Mouse (Mus musculus) G1E (cell line): ENCODE measurements around the gene Sap25. TPM values are rescaled to one million over a fixed set of nuclear protein-coding genes. Genes with fewer than 3 reads are reported as not detected.
A peak's percentile ranks its signal among the peaks of the same experiment; 100 is the strongest.

ENCODE experiments used
- ATAC-seq: 2 replicates; pipeline ENCODE4 v1.8.0; 2016; ENCODE audit warnings: mild to moderate bottlenecking; ENCODE audit not compliant: insufficient number of reproducible peaks, poor library complexity, low FRiP score, severe bottlenecking; ENCODE audit errors: extremely low read depth
- DNase-seq: peaks from one replicate; pipeline ENCODE4 v3.0.0; 2012; ENCODE audit warnings: low spot score
- H3K27me3 ChIP-seq: 2 replicates; pipeline ENCODE4 v1.6.1; 2012; ENCODE audit warnings: mild to moderate bottlenecking, low read length, inconsistent platforms; ENCODE audit not compliant: insufficient read depth
- H3K36me3 ChIP-seq: replicated peaks from 2 replicates; pipeline ENCODE3; 2012; ENCODE audit warnings: mild to moderate bottlenecking, inconsistent platforms
- H3K4me1 ChIP-seq: 2 replicates; pipeline ENCODE4 v1.6.1; 2012; ENCODE audit warnings: low read depth, low read length, inconsistent platforms, mixed read lengths; ENCODE audit not compliant: insufficient read depth
- H3K4me3 ChIP-seq: 2 replicates; pipeline ENCODE4 v1.5.1; 2012; ENCODE audit warnings: low read depth, mild to moderate bottlenecking, inconsistent platforms, low read length, moderate library complexity, mixed read lengths
- H3K9me3 ChIP-seq: replicated peaks from 2 replicates; pipeline ENCODE4 v1.6.1; 2012; ENCODE audit warnings: inconsistent platforms
- CTCF ChIP-seq: IDR thresholded peaks from 2 replicates; pipeline ENCODE4 v1.5.1; 2012; ENCODE audit warnings: low read depth, low read length, inconsistent platforms, mixed read lengths
- GATA1 ChIP-seq: IDR thresholded peaks from 2 replicates; pipeline ENCODE4 v1.6.1; 2012; ENCODE audit warnings: borderline replicate concordance, low read length, inconsistent platforms, mixed read lengths
- GATA2 ChIP-seq: IDR thresholded peaks from 2 replicates; pipeline ENCODE4 v1.6.1; 2012; ENCODE audit warnings: low read depth, low read length, inconsistent platforms, borderline replicate concordance
- POLR2AphosphoS5 ChIP-seq: IDR thresholded peaks from 2 replicates; pipeline ENCODE4 v1.6.1; 2012; ENCODE audit warnings: low read depth, low read length, inconsistent platforms; ENCODE audit not compliant: insufficient replicate concordance
- TAL1 ChIP-seq: conservative IDR thresholded peaks from 2 replicates; pipeline ENCODE4 v1.6.1; 2012; ENCODE audit warnings: low read depth, low read length, inconsistent platforms, mixed read lengths
- polyA plus RNA-seq: library from polyadenylated mRNA; stranded (reverse); fragments of >175 nt; gene quantifications from 2 replicates; pipeline ENCODE4 v1.2.3, GENCODE M21; 2012
- total RNA-seq, 2 experiments: library from RNA; stranded (forward) in 1 of 2; stranded (reverse) in 1 of 2; fragments of 200-1000 nt in 1 of 2; fragments of >200 nt in 1 of 2; fragmentation: Nextera tagmentation in 1 of 2; gene quantifications; 2 replicates each; pipeline ENCODE4 v1.2.3; 2014 to 2017

The Sap25 gene
- total and polyA plus RNA-seq, 3 experiments = 7.9 to 58.3 (median 39.2) TPM

- TF ChIP-seq TAL1 (no peak), GATA1 (no peak), GATA2 (no peak), POLR2AphosphoS5 (no peak), CTCF (no peak)
- no peak for ATAC-seq
- no peak for DNase-seq
- Histone ChIP-seq H3K9me3 (no peaks in the 10 kb centered on the region), H3K36me3 (peaks cover 18% of the 10 kb centered on the region), H3K4me3 (peak overlapping the region; percentile 37; the same call in 1 of the 2 replicates), H3K27me3 (no peaks in the 10 kb centered on the region), H3K4me1 (peaks cover 67% of the 10 kb centered on the region)
Measured at GRCm38 (mm10) chr5:137685653-137686052, 44.5 kb downstream of the Sap25 start.

- ATAC-seq (peak; percentile 64), DNase-seq (peak; percentile 72)
- Histone ChIP-seq H3K36me3 (peaks cover 12% of the 10 kb centered on the region), H3K4me1 (peaks cover 64% of the 10 kb centered on the region), H3K9me3 (no peaks in the 10 kb centered on the region), H3K27me3 (no peaks in the 10 kb centered on the region), H3K4me3 (peak overlapping the region; percentile 14; the same call in 1 of the 2 replicates)
- TF ChIP-seq TAL1 (peak; percentile 75), CTCF (no peak)
Measured at GRCm38 (mm10) chr5:137686127-137686790, 45.1 kb downstream of the Sap25 start.

GRCm38 (mm10) chr5:137689974-137690373 is 48.8 kb downstream of the Sap25 start:
- no peak overlapping the region for H3K4me3 ChIP-seq
- no peaks in the 10 kb centered on the region for H3K27me3 ChIP-seq
- ATAC-seq (no peak), DNase-seq (no peak)
- no peaks in the 10 kb centered on the region for H3K36me3 ChIP-seq
- H3K9me3 ChIP-seq = no peaks in the 10 kb centered on the region
- TF ChIP-seq POLR2AphosphoS5 (no peak), GATA2 (no peak), TAL1 (no peak), CTCF (no peak), GATA1 (no peak)
- H3K4me1 ChIP-seq = peaks cover 45% of the 10 kb centered on the region

- Histone ChIP-seq H3K36me3 (no peaks in the 10 kb centered on the region), H3K4me1 (peaks cover 39% of the 10 kb centered on the region), H3K9me3 (no peaks in the 10 kb centered on the region), H3K27me3 (no peaks in the 10 kb centered on the region), H3K4me3 (no peak overlapping the region)
- ATAC-seq = no peak
- no peak for DNase-seq
- TF ChIP-seq GATA1 (no peak), CTCF (no peak), POLR2AphosphoS5 (no peak), TAL1 (no peak), GATA2 (no peak)
Measured at GRCm38 (mm10) chr5:137690531-137690930, 49.4 kb downstream of the Sap25 start.

- Histone ChIP-seq H3K4me3 (no peak overlapping the region), H3K4me1 (peaks cover 31% of the 10 kb centered on the region), H3K9me3 (no peaks in the 10 kb centered on the region), H3K36me3 (no peaks in the 10 kb centered on the region), H3K27me3 (no peaks in the 10 kb centered on the region)
- DNase-seq = no peak
- TF ChIP-seq TAL1 (no peak), GATA2 (no peak), GATA1 (no peak), CTCF (no peak), POLR2AphosphoS5 (no peak)
- no peak for ATAC-seq
Measured at GRCm38 (mm10) chr5:137691881-137692280, 50.7 kb downstream of the Sap25 start.

Other genes with a start within 250 kb of the Sap25 start
Only the 20 nearest of the 22 such genes appear.
- gene Zan, start 164.3 kb upstream of the Sap25 start, total RNA-seq (2014; fragmentation: Nextera tagmentation) = not detected in 2 replicates
- gene Zan, start 164.3 kb upstream of the Sap25 start, total RNA-seq (2017) = 0.12 and 0.22 TPM in 2 replicates
- 0.02 TPM in 1 of 2 replicates, not detected in the other for gene Zan, start 164.3 kb upstream of the Sap25 start, polyA plus RNA-seq
- gene Pop7, start 138.8 kb upstream of the Sap25 start, total RNA-seq (2014; fragmentation: Nextera tagmentation) = 9.0 and 14.1 TPM in 2 replicates
- 29.3 and 33.2 TPM in 2 replicates for gene Pop7, start 138.8 kb upstream of the Sap25 start, total RNA-seq (2017)
- 39.8 and 55.7 TPM in 2 replicates for gene Pop7, start 138.8 kb upstream of the Sap25 start, polyA plus RNA-seq
- gene Gigyf1, start 122.8 kb upstream of the Sap25 start, total RNA-seq (2014; fragmentation: Nextera tagmentation) = 23.2 and 30.3 TPM in 2 replicates
- gene Gigyf1, start 122.8 kb upstream of the Sap25 start, total RNA-seq (2017) = 6.8 and 7.0 TPM in 2 replicates
- gene Gigyf1, start 122.8 kb upstream of the Sap25 start, polyA plus RNA-seq = 49.0 and 50.4 TPM in 2 replicates
- not detected in 2 replicates for gene Epo, start 108.1 kb upstream of the Sap25 start, total RNA-seq (2014; fragmentation: Nextera tagmentation)
- not detected in 2 replicates for gene Epo, start 108.1 kb upstream of the Sap25 start, total RNA-seq (2017)
- gene Epo, start 108.1 kb upstream of the Sap25 start, polyA plus RNA-seq = not detected in 2 replicates
- 229 and 302 TPM in 2 replicates for gene Gnb2, start 107.8 kb upstream of the Sap25 start, total RNA-seq (2014; fragmentation: Nextera tagmentation)
- 255 and 347 TPM in 2 replicates for gene Gnb2, start 107.8 kb upstream of the Sap25 start, total RNA-seq (2017)
- 501 and 571 TPM in 2 replicates for gene Gnb2, start 107.8 kb upstream of the Sap25 start, polyA plus RNA-seq
- not detected in 2 replicates for gene Actl6b, start 87.8 kb upstream of the Sap25 start, total RNA-seq (2014; fragmentation: Nextera tagmentation)
- 0.11 TPM in 1 of 2 replicates, not detected in the other for gene Actl6b, start 87.8 kb upstream of the Sap25 start, total RNA-seq (2017)
- gene Actl6b, start 87.8 kb upstream of the Sap25 start, polyA plus RNA-seq = not detected in 2 replicates
- 193 and 194 TPM in 2 replicates for gene Tfr2, start 71.5 kb upstream of the Sap25 start, total RNA-seq (2014; fragmentation: Nextera tagmentation)
- gene Tfr2, start 71.5 kb upstream of the Sap25 start, total RNA-seq (2017) = 52.6 and 67.3 TPM in 2 replicates
- gene Tfr2, start 71.5 kb upstream of the Sap25 start, polyA plus RNA-seq = 87.3 and 117 TPM in 2 replicates
- 58.9 and 61.2 TPM in 2 replicates for gene Mospd3, start 40.3 kb upstream of the Sap25 start, total RNA-seq (2014; fragmentation: Nextera tagmentation)
- 3.8 and 5.4 TPM in 2 replicates for gene Mospd3, start 40.3 kb upstream of the Sap25 start, total RNA-seq (2017)
- 316 and 504 TPM in 2 replicates for gene Mospd3, start 40.3 kb upstream of the Sap25 start, polyA plus RNA-seq
- gene Pcolce, start 27.6 kb upstream of the Sap25 start, total RNA-seq (2014; fragmentation: Nextera tagmentation) = not detected in 2 replicates
- gene Pcolce, start 27.6 kb upstream of the Sap25 start, total RNA-seq (2017) = 0.16 and 0.23 TPM in 2 replicates
- 0.08 and 0.17 TPM in 2 replicates for gene Pcolce, start 27.6 kb upstream of the Sap25 start, polyA plus RNA-seq
- gene Fbxo24, start 12.3 kb upstream of the Sap25 start, total RNA-seq (2014; fragmentation: Nextera tagmentation) = not detected in 2 replicates
- 0.06 and 0.11 TPM in 2 replicates for gene Fbxo24, start 12.3 kb upstream of the Sap25 start, total RNA-seq (2017)
- gene Fbxo24, start 12.3 kb upstream of the Sap25 start, polyA plus RNA-seq = 0.05 and 0.06 TPM in 2 replicates
- gene Lrch4, start 12.2 kb upstream of the Sap25 start, total RNA-seq (2014; fragmentation: Nextera tagmentation) = 92.8 and 98.9 TPM in 2 replicates
- gene Lrch4, start 12.2 kb upstream of the Sap25 start, total RNA-seq (2017) = 20.6 and 23.3 TPM in 2 replicates
- 192 and 269 TPM in 2 replicates for gene Lrch4, start 12.2 kb upstream of the Sap25 start, polyA plus RNA-seq
- 27.2 and 44.5 TPM in 2 replicates for gene Gm20605, start 12.2 kb upstream of the Sap25 start, total RNA-seq (2014; fragmentation: Nextera tagmentation)
- gene Gm20605, start 12.2 kb upstream of the Sap25 start, total RNA-seq (2017) = 9.5 and 11.4 TPM in 2 replicates
- gene Gm20605, start 12.2 kb upstream of the Sap25 start, polyA plus RNA-seq = 11.0 and 14.5 TPM in 2 replicates
- gene Irs3, start 4.4 kb downstream of the Sap25 start, total RNA-seq (2014; fragmentation: Nextera tagmentation) = not detected in 2 replicates
- gene Irs3, start 4.4 kb downstream of the Sap25 start, total RNA-seq (2017) = 0.11 and 0.12 TPM in 2 replicates
- gene Irs3, start 4.4 kb downstream of the Sap25 start, polyA plus RNA-seq = not detected in 2 replicates
- 20.2 and 47.1 TPM in 2 replicates for gene Agfg2, start 43.4 kb downstream of the Sap25 start, total RNA-seq (2014; fragmentation: Nextera tagmentation)
- gene Agfg2, start 43.4 kb downstream of the Sap25 start, total RNA-seq (2017) = 25.0 and 26.1 TPM in 2 replicates
- 102 and 115 TPM in 2 replicates for gene Agfg2, start 43.4 kb downstream of the Sap25 start, polyA plus RNA-seq
- gene Nyap1, start 100.3 kb downstream of the Sap25 start, total RNA-seq (2014; fragmentation: Nextera tagmentation) = 0.90 and 1.0 TPM in 2 replicates
- gene Nyap1, start 100.3 kb downstream of the Sap25 start, total RNA-seq (2017) = 0.38 and 0.70 TPM in 2 replicates
- gene Nyap1, start 100.3 kb downstream of the Sap25 start, polyA plus RNA-seq = 2.8 and 3.0 TPM in 2 replicates
- gene Tsc22d4, start 104.4 kb downstream of the Sap25 start, total RNA-seq (2014; fragmentation: Nextera tagmentation) = 90.8 and 114 TPM in 2 replicates
- gene Tsc22d4, start 104.4 kb downstream of the Sap25 start, total RNA-seq (2017) = 74.5 and 93.5 TPM in 2 replicates
- gene Tsc22d4, start 104.4 kb downstream of the Sap25 start, polyA plus RNA-seq = 404 and 491 TPM in 2 replicates
- 202 and 204 TPM in 2 replicates for gene Ppp1r35, start 137.5 kb downstream of the Sap25 start, total RNA-seq (2014; fragmentation: Nextera tagmentation)
- gene Ppp1r35, start 137.5 kb downstream of the Sap25 start, total RNA-seq (2017) = 28.2 and 35.6 TPM in 2 replicates
- gene Ppp1r35, start 137.5 kb downstream of the Sap25 start, polyA plus RNA-seq = 121 and 153 TPM in 2 replicates
- 51.3 and 53.9 TPM in 2 replicates for gene Mepce, start 146.3 kb downstream of the Sap25 start, total RNA-seq (2014; fragmentation: Nextera tagmentation)
- 22.3 and 27.8 TPM in 2 replicates for gene Mepce, start 146.3 kb downstream of the Sap25 start, total RNA-seq (2017)
- gene Mepce, start 146.3 kb downstream of the Sap25 start, polyA plus RNA-seq = 173 and 216 TPM in 2 replicates
- gene Zcwpw1, start 146.5 kb downstream of the Sap25 start, total RNA-seq (2014; fragmentation: Nextera tagmentation) = 8.4 and 9.9 TPM in 2 replicates
- gene Zcwpw1, start 146.5 kb downstream of the Sap25 start, total RNA-seq (2017) = 10.5 and 12.9 TPM in 2 replicates
- gene Zcwpw1, start 146.5 kb downstream of the Sap25 start, polyA plus RNA-seq = 0.15 and 0.34 TPM in 2 replicates
- not detected in 2 replicates for gene Pilra, start 194.9 kb downstream of the Sap25 start, total RNA-seq (2014; fragmentation: Nextera tagmentation)
- 3.4 and 5.1 TPM in 2 replicates for gene Pilra, start 194.9 kb downstream of the Sap25 start, total RNA-seq (2017)
- gene Pilra, start 194.9 kb downstream of the Sap25 start, polyA plus RNA-seq = 0.02 TPM in 1 of 2 replicates, not detected in the other